Mouse (Mus musculus) gastrocnemius, adult 8-10 months (tissue): ENCODE measurements at regions not wholly inside any gene's neighbourhood (a gene's known extent, or its start where the extent isn't known, plus 50 kb on each side); places are given as distances from the start of the nearest gene placed in this dataset.

Source experiments
- DNase-seq, 2 experiments: peaks; one replicate each; pipeline ENCODE4 v3.0.0; 2022; ENCODE audit warnings: low spot score in 2 of 2

- no peak for DNase-seq
Measured at GRCm38 (mm10) chr1:52397460-52397859, 103.0 kb downstream of the Nab1 start.

- no peak for DNase-seq
Measured at GRCm38 (mm10) chr1:52392933-52393332, 107.5 kb downstream of the Nab1 start.

- no peak for DNase-seq
Measured at GRCm38 (mm10) chr1:52388836-52389235, 111.6 kb downstream of the Nab1 start.

- no peak for DNase-seq
Measured at GRCm38 (mm10) chr1:52388118-52388517, 112.4 kb downstream of the Nab1 start.

- DNase-seq = no peak
Measured at GRCm38 (mm10) chr1:52387062-52387461, 113.4 kb downstream of the Nab1 start.

GRCm38 (mm10) chr1:52375320-52375719 is 125.2 kb downstream of the Nab1 start:
- no peak for DNase-seq

DNA sequence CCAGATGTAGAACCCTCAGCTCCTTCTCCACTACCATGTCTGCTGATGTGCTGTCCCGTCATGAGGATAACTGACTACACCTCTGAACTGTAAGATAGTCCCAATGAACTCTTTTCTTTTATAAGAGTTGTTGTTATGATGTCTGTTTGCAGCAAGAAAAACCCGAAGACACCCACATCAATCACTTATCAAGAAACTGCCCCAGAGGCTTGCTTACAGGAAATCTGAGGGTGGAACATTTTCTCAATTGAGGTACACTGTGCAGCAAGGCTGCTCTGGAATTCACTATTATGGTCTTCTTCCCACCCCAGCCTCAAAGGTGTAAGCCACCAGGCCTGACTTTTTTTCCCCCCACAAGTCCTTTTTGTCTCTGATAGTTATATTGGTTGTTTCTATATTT is 125.8 kb downstream of the Nab1 start:
- no peak for DNase-seq

DNA sequence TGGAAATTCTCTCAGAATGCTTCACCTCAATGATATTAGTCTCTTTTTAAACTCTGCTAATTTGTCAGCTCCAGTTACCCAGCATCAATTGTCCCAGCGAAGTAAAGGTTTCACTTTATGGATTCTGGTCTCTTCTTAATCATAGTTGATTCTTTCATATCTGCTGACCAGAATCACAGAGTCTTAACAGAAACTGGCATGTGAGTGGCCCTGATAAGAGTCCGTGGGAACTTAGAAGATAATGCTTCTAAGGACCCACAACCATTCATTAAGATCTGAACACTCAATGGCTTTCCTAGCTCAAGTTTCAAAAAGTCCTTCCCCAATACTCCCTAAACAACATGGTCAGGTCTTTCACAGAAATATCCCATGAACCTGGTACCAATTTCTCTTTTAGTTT is 126.7 kb downstream of the Nab1 start:
- DNase-seq = no peak

DNA sequence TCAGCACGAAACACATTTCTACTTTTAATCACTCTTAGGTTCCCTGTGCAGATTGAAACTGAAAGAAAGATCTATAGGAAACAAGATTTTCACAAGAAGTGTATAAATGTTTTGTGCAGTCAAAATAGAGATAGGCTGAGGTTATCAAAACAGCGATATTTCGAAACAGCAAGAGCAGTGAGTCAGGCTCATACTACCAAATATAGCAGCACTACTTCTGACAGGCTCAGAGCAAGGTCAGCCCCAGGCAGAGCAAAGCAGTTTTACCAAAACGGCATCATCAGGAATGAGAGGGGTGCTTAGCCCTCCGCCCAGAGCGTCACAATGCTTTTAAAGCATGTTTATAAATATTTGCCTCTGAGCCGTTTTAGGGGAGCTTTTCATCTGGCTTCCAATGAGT is 133.4 kb upstream of the Gls start:
- DNase-seq = no peak

- DNase-seq = no peak
Measured at GRCm38 (mm10) chr1:52363625-52364024, 130.6 kb upstream of the Gls start.

DNA sequence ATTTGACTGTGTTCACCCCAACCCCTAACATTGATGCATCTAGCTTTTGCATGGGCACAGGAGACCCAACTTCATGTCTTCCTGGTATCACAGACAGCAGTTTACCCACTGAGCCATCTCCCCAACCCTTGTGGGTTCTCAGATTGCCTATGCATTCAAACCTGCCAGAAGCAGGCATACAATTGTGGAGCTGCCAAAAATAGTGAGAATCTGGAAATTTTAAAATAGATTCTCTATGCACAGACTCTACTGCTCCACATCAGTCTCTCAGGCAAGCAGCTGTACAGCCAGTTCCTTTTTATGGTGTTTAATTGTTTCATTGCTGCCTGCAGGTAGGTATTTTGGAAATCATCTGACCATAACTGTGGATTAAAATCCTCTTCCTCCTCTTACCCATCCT is 129.9 kb upstream of the Gls start:
- no peak for DNase-seq

GRCm38 (mm10) chr1:52354041-52354582 is 121.1 kb upstream of the Gls start:
- DNase-seq = peak in 1 of 2 experiments; percentile 5

GRCm38 (mm10) chr1:52342127-52342526 is 109.1 kb upstream of the Gls start:
- DNase-seq = no peak

GRCm38 (mm10) chr1:52338704-52339103 is 105.7 kb upstream of the Gls start:
- no peak for DNase-seq

DNA sequence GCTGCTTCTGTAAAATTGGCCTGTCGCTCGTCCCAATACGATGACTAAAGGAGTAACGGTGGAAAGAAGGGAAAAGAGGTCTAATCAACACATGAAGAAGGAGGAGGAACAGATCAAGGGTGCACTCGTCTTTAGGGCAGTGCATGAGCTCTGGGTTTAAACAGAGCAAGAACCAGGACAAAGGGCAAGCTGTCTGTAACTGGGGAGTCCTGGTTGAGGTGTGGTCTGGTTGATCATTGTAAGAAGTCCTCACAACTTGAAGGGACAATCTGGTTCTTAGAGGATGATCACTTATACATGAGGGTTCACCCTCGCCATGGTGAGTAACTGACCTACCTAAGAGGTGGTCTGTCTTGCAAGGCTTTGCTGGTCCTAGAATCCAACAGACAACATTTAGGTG is 105.2 kb upstream of the Gls start:
- DNase-seq = no peak

GRCm38 (mm10) chr1:52336696-52337095 is 103.7 kb upstream of the Gls start:
- no peak for DNase-seq

DNA sequence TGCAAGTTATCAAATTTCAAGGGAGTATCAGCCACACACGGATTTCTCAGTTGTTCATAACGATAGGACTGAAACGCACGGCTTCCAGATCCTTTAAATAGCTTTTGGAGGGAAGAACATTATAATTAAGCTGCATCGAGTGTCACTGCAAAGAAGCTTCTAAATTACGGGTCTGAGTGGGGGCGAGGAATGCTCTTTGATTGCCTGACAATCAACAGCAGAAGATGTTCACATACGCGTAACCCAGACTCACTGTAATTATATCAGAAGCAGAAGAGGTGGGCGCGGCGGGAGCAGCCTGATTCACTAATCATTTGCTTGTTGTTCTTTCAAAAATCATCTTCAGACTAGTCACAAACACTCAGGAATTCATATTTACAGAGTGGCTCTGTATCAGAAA is 99.0 kb upstream of the Gls start:
- no peak for DNase-seq

- DNase-seq = no peak
Measured at GRCm38 (mm10) chr1:52331442-52331841, 98.4 kb upstream of the Gls start.

DNA sequence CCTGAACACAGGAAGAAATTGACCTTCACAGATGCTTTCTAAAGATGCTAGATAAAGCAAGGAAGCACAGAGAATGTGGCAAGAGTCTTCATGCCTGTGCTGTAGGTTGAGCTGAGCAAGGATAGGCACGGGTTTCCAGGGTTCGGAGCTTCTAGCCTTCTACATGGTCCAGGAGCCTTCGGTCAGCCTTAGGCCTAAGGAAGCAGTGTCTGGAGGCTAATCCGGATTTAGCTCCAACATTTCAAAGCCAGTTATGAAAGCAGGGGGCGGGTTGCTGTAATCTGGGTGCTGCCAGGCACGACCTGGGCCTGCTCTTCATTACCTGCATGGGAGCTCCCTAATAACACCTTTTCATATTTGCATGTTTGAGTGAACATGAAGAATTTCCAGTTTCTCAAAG is 97.5 kb upstream of the Gls start:
- no peak for DNase-seq

DNA sequence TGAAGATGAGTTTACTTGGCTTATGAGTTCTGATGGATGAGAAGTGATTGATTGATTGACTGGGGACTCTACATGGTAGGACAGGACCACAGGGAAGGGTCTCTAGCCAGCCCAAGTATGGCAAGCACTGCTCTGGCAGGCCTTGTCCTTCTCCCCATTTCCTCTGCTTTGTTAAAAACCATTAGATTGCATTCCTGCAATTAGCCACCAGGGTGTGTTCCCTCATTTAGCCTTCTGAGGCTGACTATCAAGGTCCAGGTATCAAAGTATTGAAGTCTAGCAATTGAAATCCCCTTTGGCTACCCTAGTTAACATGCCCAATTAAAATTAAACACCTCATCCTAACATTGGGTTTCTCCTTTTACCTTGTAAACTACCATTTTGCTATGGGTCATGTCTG is 95.5 kb upstream of the Gls start:
- no peak for DNase-seq

DNA sequence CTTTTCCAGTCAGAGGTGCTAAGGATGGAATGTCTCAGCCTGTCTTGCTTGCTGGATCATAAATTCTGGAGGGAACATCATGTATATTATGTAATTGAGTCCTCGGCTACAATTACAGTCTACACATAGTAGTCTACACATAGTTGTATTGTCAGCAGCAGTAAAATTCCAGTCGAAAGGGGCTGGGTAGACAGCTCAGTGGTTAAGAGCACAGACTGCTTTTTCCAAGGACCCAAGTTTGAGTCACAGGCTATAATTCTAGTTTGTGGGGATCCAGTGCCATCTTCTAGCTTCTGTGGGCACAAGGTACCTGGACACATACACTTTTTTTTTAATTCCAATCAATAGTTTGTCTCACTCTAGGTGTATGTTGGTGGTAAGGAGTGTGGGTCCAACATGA is 91.3 kb upstream of the Gls start:
- no peak for DNase-seq

GRCm38 (mm10) chr1:52312076-52312633 is 79.1 kb upstream of the Gls start:
- DNase-seq = no peak

- DNase-seq = no peak
Measured at GRCm38 (mm10) chr1:52306892-52307291, 73.9 kb upstream of the Gls start.
